Mouse (Mus musculus) stomach, postnatal 0 days (tissue): ENCODE results near the gene Mrps18c.

Experiments used
- CTCF ChIP-seq: IDR thresholded peaks from 2 replicates; pipeline ENCODE4 v1.5.1; 2016; ENCODE audit warnings: antibody characterized with exemption, low read depth, mild to moderate bottlenecking, moderate library complexity
- EP300 ChIP-seq: optimal IDR thresholded peaks from 2 replicates; pipeline ENCODE3; 2016; ENCODE audit warnings: antibody characterized with exemption

DNA sequence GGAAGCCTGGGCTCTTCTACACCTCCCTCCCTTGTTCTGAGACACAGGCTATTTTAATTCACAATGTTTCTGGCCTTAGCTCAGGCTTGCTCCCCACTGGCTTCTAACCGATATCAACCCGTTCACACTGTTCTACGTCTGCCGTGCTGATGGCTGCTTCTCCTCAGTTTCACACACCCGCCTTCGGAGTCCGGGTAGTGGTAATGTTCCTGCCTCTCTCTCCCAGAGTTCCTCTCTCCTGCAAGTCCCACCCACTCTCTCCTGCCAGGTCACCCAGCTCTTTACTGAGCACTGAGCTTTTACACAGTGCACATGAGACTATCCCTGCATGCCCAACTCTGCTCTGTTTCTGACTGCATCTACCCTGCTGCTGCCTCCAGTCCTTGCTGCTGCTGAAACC lies 32.4 kb upstream of the Mrps18c start:
- no peak for TF ChIP-seq CTCF
- no peak for TF ChIP-seq EP300
